Mouse (Mus musculus) spleen, adult 2 months (tissue): Measurements from ENCODE around the gene Zhx3. TPM values are rescaled to one million over a fixed set of nuclear protein-coding genes. Genes with fewer than 3 reads are reported as not detected.

Experiments used
- DNase-seq, 2 experiments: peaks; one replicate each; pipeline versions ENCODE4 v3.0.0 to v3.0.0-alpha.2; 2012 to 2021; ENCODE audit warnings: low spot score in 2 of 2, low read depth in 1 of 2
- H3K27ac ChIP-seq: fragments of 200-500 bp; 2 replicates; pipeline ENCODE4 v1.5.1; 2012; ENCODE audit warnings: low read length, inconsistent platforms; ENCODE audit not compliant: insufficient read depth
- H3K27me3 ChIP-seq: fragments of 200-500 bp; 2 replicates; pipeline ENCODE4 v1.6.1; 2012; ENCODE audit warnings: mild to moderate bottlenecking, moderate library complexity, low read length, inconsistent platforms; ENCODE audit not compliant: control insufficient read depth, insufficient read depth
- H3K36me3 ChIP-seq: fragments of 200-500 bp; 2 replicates; pipeline ENCODE4 v1.6.1; 2012; ENCODE audit warnings: mild to moderate bottlenecking, low read length, inconsistent platforms; ENCODE audit not compliant: control insufficient read depth, insufficient read depth
- H3K4me1 ChIP-seq: fragments of 200-500 bp; 2 replicates; pipeline ENCODE4 v1.6.1; 2011; ENCODE audit warnings: inconsistent platforms; ENCODE audit not compliant: control insufficient read depth, insufficient read depth, insufficient read length
- H3K4me3 ChIP-seq: fragments of 200-500 bp; 2 replicates; pipeline ENCODE4 v1.5.1; 2011; ENCODE audit warnings: mild to moderate bottlenecking, inconsistent platforms; ENCODE audit not compliant: insufficient read depth, insufficient read length; ENCODE audit errors: extremely low read depth
- CTCF ChIP-seq: fragments of 200-500 bp; IDR thresholded peaks from 2 replicates; pipeline ENCODE4 v1.5.1; 2011; ENCODE audit warnings: mild to moderate bottlenecking, inconsistent platforms; ENCODE audit not compliant: insufficient read depth, insufficient read length, insufficient replicate concordance; ENCODE audit errors: extremely low read depth
- POLR2A ChIP-seq: fragments of 200-500 bp; IDR thresholded peaks from 2 replicates; pipeline ENCODE4 v1.6.1; 2011; ENCODE audit warnings: low read depth, low read length, inconsistent platforms
- WGBS: fragments of 180-500 bp; shearing (Covaris S2); methylation state at CpG from one replicate; pipeline ENCODE4 v1.1.7; 2018; 5-methylcytosine and 5-hydroxymethylcytosine counted together
- polyA plus RNA-seq: library from polyadenylated mRNA; depleted of rRNA; stranded (reverse); fragments of >200 nt; gene quantifications from 2 replicates; pipeline ENCODE4 v1.2.3, GENCODE M21; 2012

The Zhx3 gene
- polyA plus RNA-seq, 1 experiment = 1.5 TPM

DNA sequence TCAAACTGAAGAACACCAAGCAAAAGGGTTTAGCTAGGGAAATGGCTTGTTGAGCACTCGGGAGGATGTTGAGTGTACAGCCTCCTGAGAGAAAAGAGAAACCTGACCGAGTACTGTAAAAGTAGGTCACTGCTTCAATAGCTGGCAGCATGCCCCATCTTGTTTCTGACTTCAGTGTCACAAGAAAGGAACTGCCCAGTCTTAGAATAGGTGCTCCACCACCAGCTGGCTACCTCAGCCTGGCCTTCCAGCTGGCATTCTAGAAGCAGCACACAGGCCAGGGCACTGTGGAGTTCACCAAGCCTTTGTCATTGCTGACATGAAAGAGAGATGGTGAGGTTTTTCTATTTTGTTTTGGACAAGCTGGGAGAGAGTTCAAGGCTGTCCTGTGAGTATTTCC, 75.8 kb downstream of the Zhx3 start:
- Histone ChIP-seq H3K36me3 (no peaks in the 10 kb centered on the region), H3K27ac (no peak overlapping the region), H3K27me3 (no peaks in the 10 kb centered on the region), H3K4me3 (no peak overlapping the region), H3K4me1 (no peaks in the 10 kb centered on the region)
- DNase-seq = no peak
- 45% methylated on average over 2 of the region's 2 CpGs for WGBS
- no peak for TF ChIP-seq CTCF
- no peak for TF ChIP-seq POLR2A

DNA sequence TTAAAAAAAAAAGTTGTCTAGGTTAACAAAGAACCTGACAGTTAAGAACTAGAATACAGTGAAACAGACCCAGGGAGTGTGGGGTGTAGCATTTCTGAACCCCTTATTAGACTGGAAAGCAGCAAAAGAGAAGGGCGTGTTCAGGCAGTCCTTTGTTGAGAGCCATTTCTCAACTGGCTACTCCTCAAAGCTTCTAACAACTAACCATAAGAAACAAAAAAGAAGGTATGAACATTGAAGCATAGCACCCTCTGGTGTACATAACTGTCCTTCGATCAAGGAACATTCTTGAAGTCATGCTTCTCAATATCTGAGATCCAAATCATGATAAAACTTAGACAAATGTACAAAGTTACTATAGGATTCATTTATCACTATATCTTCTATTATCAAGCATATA, 79.7 kb downstream of the Zhx3 start:
- Histone ChIP-seq H3K4me3 (no peak overlapping the region), H3K27me3 (no peaks in the 10 kb centered on the region), H3K4me1 (no peaks in the 10 kb centered on the region), H3K27ac (no peak overlapping the region), H3K36me3 (no peaks in the 10 kb centered on the region)
- 38% methylated on average over 2 of the region's 2 CpGs for WGBS
- peak in 1 of 2 experiments; percentile 19 for DNase-seq
- no peak for TF ChIP-seq POLR2A
- TF ChIP-seq CTCF = no peak

DNA sequence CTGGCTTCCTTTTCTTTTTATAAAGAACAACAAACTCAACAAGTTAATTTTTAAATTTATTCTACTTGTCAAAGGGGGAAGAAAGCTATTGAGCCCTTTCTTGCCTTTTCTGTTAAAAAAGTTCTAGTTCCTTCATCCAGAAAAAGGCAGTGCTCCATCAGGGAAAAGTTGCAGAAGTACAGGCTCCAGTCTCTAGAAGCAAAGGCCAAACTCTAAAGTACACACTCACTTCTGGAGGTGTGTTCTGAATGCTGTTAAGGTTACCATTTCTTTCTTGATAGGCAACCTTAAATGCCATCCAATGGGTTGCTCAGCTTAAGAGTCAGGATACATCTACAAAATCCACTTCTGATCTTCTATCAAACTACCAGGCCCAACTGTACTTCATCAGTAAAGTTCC, 83.1 kb downstream of the Zhx3 start:
- no peak for TF ChIP-seq CTCF
- no peak for TF ChIP-seq POLR2A
- Histone ChIP-seq H3K4me1 (no peaks in the 10 kb centered on the region), H3K27ac (no peak overlapping the region), H3K36me3 (no peaks in the 10 kb centered on the region), H3K27me3 (no peaks in the 10 kb centered on the region), H3K4me3 (no peak overlapping the region; the same call in 1 of the 2 replicates)
- DNase-seq = no peak

GRCm38 (mm10) chr2:160789046-160789445, 83.8 kb downstream of the Zhx3 start:
- no peak overlapping the region for H3K4me3 ChIP-seq
- no peak for DNase-seq
- H3K27me3 ChIP-seq = no peaks in the 10 kb centered on the region
- 81% methylated on average over 1 of the region's 1 CpGs for WGBS
- no peaks in the 10 kb centered on the region for H3K4me1 ChIP-seq
- no peak overlapping the region for H3K27ac ChIP-seq
- no peak for TF ChIP-seq POLR2A
- no peak for TF ChIP-seq CTCF
- no peaks in the 10 kb centered on the region for H3K36me3 ChIP-seq

DNA sequence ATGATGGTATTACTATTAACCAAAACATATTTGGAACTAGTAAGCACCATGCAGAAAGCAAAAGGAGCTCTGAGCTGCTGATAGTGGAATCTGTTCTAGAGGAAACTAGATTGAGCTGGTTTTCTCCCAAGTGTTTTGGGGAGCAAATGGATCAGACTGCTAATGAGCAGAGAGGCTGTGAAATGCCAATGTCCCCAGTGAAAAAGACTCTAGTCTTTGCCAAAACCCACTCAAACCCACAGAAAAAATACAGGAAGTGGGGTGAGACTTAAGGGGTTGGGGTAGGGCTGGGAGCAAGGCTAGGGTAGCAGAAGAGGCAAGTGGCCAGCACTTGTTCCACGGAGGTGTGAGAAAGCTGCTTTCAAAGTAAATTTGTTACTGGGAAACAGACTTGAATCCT, 86.5 kb downstream of the Zhx3 start:
- 48% methylated on average over 1 of the region's 1 CpGs for WGBS
- Histone ChIP-seq H3K27me3 (0 out of 2 replicates have a peak, but pooled peaks cover 1% of the 10 kb centered on the region), H3K36me3 (no peaks in the 10 kb centered on the region), H3K27ac (no peak overlapping the region), H3K4me3 (no peak overlapping the region), H3K4me1 (no peaks in the 10 kb centered on the region)
- TF ChIP-seq POLR2A (no peak), CTCF (no peak)
- DNase-seq = no peak

DNA sequence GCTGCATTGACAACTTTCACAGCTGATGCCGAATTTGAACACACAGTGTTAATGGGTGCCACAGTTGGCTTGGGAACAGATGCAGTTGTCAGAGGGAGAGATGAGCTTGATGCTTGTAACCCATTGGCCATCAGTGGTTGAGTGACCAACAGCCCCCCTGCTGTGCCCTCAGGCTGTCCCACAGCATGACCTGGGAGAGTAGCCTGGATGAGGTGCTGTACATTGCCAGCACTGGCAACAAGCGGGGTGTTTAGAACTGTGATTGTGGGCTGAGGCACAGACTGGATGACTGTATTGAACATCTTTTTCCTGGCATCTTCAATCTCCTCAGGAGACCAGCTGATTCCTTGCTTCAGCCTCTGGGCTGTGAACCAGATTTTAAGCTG, 92.0 kb downstream of the Zhx3 start:
- no peak for DNase-seq
- Histone ChIP-seq H3K27me3 (0 out of 2 replicates have a peak, but pooled peaks cover 1% of the 10 kb centered on the region), H3K4me3 (no peak overlapping the region), H3K36me3 (no peaks in the 10 kb centered on the region), H3K27ac (no peak overlapping the region), H3K4me1 (no peaks in the 10 kb centered on the region)
- WGBS = 80% methylated on average over 2 of the region's 2 CpGs
- TF ChIP-seq POLR2A (no peak), CTCF (no peak)

GRCm38 (mm10) chr2:160780154-160780833, 92.5 kb downstream of the Zhx3 start:
- H3K4me1 ChIP-seq = no peaks in the 10 kb centered on the region
- H3K27ac ChIP-seq = 0 out of 2 replicates have a peak overlapping the region, but pooled peaks have one; percentile 35
- no peaks in the 10 kb centered on the region for H3K36me3 ChIP-seq
- TF ChIP-seq POLR2A = no peak
- no peak for TF ChIP-seq CTCF
- H3K27me3 ChIP-seq = 0 out of 2 replicates have a peak, but pooled peaks cover 1% of the 10 kb centered on the region
- H3K4me3 ChIP-seq = no peak overlapping the region
- no peak for DNase-seq
- WGBS = 47% methylated on average over 13 of the region's 13 CpGs
